Mouse (Mus musculus): ENCODE results near the gene Nmbr. TPM values are rescaled to one million over a fixed set of nuclear protein-coding genes. Genes with fewer than 3 reads are reported as not detected.

The Nmbr gene
- 1 to 10 TPM; 4.8 to 5.9 TPM for total RNA-seq (2021)

DNA sequence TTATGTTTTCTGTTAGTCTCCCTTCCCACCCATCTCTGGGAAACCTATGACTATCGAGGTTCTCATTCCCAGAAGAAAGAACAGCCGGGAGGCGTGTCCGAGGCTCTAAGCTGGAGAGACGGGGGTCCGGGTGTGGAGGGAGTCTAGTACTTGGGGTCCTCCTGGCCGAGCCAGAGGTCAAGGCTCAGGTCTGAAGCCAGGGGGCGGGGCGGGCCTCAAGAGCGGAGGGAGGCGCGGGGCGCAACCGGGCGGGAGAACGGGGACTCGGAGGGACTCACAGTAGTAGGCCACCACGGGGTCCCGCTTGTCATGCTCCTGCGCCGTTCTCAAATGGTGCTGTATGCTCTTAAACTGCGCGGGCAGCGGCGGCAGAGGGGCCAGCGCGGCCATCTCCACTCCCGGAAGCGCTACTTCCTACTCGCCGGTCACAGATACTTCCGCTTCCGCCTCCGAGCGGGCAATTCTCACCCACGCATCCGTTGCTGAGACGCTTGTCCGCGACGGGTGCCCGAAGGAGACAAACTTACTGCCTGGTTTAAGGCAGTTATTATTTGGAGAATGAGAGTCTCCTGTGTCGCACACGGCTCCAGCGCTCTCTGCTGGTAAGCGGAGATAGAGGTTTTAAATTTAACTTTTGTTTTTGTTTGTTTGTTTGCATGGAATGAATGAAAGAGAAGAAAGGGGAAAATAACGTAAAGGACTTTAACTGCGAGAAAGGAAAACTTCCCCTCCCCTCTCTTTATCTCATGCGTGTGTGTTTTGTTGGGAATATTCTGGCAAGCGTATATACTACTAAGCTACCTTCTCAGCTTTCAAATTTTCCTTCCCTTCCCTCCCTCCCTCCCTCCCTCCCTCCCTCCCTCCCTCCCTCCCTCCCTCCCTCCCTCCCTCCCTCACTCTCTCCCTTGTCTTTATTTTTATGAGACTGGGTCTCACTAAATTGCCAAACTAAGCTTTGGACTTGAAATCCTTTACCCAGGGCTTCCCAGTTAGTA lies at the start of gene Nmbr, which contains the start of gene Vta1:
Nmbr (plus strand) TSS at position 520 of the 995 bp plus-strand sequence.
Vta1 (minus strand) TSS at position 489 of the 995 bp plus-strand sequence.
- peak; percentile 98 for DNase-seq
- intact Hi-C loops (cut with DNase I), result loop anchor here (5.0 to 10.0 kb wide), 2 partner anchors 253 to 301 kb away; no protein-coding TSS in a partner anchor

GRCm38 (mm10) chr10:14660875-14661274 lies 44.5 kb upstream of the Nmbr start:
- intact Hi-C loops (cut with DNase I), result no loop called here
- no peak for DNase-seq

DNA sequence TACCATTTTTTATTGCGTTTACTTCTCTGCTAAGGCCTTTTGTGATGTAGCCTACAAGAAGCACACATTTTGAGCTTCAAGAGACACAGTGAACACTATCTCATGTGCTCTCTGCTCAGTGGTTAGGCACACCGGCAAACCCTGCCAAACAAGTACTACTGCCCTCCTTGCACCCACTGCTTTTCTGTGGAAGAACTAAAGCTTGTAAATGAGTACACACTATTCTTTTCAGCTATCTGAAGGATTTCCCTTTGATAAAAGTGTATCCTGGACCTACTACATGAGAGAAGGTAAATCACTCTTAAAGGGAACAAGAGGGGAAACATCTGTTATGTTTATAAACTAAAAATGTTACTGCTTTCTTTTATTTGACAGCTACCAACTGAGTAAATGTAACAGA lies 39.2 kb upstream of the Nmbr start:
- intact Hi-C loops (cut with DNase I), result no loop called here
- DNase-seq, result no peak

GRCm38 (mm10) chr10:14685663-14686062 lies 19.7 kb upstream of the Nmbr start:
- intact Hi-C loops (cut with DNase I), result no loop called here

GRCm38 (mm10) chr10:14688785-14689442 lies 16.5 kb upstream of the Nmbr start:
- intact Hi-C loops (cut with DNase I), result no loop called here
- DNase-seq, result no peak

More at GRCm38 (mm10) chr10:14685663-14686062, 19.7 kb upstream of the Nmbr start:
- no peak for DNase-seq

DNA sequence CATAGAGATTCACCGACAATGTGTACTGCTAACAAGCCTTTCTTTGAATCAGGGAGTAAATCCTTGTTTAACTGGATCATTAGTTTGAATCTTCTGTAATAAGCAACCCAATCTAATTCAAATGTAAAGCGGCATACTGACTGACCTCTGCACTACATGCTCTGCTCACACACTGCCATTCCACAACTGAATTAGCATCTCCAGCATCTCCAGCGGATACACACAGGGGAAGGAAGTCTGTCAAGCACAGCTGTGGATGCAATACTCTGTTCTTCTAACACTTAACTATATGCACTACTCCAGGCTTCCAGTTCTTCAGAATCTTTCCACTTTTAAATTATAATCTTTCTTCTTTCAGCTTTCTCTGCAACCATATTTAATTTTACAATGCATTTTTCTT lies 15.0 kb upstream of the Nmbr start:
- intact Hi-C loops (cut with DNase I), result no loop called here
- no peak for DNase-seq

DNA sequence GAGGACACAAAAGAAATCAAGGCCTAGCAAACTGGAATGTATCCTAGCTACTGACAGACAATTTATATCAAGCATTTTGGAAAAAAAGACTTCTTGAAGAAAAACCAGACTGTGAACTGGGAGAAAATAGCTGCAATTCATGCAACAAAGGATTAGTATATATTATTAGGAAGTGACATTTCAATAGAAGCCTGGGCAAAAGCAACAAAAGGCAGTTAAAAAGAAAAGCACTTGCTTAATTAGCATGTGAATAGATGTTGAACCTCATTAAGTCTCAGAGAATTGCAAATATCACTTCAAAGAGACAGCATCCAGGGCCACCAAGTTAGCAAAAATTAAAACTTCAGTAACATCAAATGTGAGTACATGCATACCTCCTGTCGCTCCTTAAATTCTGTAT lies 2.2 kb upstream of the Nmbr start:
- intact Hi-C loops (cut with DNase I), result loop anchor here (10.0 kb wide), 1 partner anchor 298 kb away; no protein-coding TSS in a partner anchor
- DNase-seq, result no peak

DNA sequence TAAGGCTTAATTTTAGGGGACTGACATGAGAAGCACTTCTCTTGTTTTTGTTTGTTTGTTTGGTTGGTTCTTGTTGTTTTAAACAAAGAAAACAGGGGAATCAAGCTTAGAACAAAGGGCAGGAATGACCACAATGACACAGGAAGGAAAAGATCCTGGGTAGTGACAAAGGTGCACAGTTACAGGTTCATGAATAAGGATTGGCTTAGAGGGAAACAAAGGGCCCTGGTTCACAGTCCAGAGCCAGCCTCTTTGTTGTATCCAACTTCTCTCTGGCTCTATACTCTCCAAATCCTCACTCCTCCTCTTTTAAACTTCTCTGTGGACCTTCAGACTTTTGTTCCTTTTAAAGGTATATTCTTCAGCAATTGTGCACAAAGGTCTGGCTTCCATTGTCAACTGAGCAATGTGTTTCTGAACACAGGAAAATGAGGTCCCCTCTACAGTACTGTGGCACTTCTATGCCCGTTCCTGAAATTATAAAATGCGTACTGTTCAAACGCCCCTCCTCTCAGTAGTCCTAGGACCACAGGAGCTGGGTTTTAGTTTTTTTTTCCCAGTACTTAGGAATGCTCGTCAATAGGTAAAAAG lies 1.5 kb upstream of the Nmbr start:
- no peak for DNase-seq
- intact Hi-C loops (cut with DNase I), result loop anchor here (10.0 kb wide), 1 partner anchor 299 kb away; no protein-coding TSS in a partner anchor

DNA sequence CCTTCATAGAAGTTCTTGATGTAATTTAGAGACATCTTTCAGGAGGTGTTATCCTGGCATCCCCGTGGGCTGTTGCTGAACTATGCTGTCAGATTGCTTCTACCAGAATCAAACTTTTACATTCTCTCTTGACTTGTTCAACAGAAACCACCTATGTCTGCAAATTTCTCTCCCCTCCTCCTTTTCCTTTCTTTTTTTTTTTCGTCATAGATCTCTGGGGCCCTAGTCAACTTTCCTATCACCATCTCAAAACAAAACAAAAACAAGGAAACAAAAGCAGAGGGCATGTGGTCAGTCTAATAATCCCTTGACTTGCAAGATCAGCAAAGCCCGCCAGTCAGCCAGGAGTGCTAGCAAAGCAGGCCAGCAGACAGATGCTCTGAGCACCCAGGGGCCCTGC lies 12.7 kb downstream of the Nmbr start, which contains the start of gene Gje1:
Gje1 (minus strand) TSS at position 101 of the 400 bp plus-strand sequence.
- intact Hi-C loops (cut with DNase I), result no loop called here
- DNase-seq, result no peak

DNA sequence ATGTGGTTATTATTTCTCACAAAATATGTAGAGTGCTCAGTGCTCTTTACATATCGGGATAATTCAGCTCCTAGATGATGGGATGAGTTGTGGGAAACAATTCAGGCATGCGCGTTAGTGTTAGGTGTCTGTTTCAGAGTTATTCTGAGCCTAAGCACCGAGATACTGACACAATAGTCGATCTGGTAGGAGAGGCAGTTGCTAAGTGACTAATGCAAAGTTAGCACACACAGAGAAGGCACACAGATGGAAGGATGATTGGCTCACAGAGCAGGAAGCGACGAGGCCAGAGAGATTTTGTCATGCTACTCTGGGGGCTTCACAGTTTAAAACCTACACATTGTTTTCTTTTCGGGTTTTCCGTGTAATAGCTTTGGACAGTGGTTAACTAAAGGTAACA lies 20.3 kb downstream of the Nmbr start:
- intact Hi-C loops (cut with DNase I), result no loop called here
- DNase-seq, result no peak

GRCm38 (mm10) chr10:14734285-14734684 lies 28.9 kb downstream of the Nmbr start:
- intact Hi-C loops (cut with DNase I), result no loop called here

DNA sequence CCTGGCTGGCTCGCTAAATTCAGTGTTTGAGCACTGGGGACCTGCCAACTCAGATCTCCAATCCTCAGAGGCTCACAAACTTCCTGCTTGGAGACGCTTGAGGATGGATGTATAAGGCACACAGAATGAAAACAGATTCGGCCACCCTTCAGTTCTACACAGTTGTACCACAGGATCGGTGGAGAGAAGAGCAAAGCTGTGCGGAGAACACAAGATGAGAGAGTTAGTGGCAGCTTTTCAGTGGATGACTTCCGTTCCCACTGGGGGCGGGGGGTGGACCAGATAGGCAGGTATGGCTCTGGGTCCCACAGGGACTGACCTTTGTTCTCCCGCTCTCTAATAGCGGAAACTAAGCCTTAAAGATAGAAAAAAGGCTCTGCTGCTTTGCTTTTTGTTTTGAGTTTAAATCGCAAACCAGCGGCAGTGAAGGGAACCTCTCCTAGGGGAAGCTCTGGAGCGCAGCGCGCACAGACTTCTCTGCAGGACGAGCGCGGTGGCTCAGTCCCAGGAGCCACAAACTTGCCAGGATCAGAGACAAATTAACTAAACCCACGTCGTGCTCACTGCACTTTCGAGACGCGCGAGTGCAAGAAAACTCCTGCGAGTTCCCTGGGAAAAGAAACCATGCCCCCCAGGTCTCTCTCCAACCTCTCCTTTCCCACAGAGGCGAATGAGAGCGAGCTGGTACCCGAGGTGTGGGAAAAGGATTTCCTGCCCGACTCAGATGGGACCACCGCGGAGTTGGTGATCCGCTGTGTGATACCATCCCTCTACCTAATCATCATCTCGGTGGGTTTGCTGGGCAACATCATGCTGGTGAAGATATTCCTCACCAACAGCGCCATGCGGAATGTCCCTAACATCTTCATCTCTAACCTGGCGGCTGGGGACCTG lies 54.5 kb downstream of the Nmbr start:
- peak; percentile 1 for DNase-seq
- intact Hi-C loops (cut with DNase I), result no loop called here

More at GRCm38 (mm10) chr10:14734285-14734684, 28.9 kb downstream of the Nmbr start:
- peak; percentile 10 for DNase-seq

GRCm38 (mm10) chr10:14760618-14761017 lies 55.2 kb downstream of the Nmbr start:
- intact Hi-C loops (cut with DNase I), result no loop called here
- DNase-seq, result no peak

DNA sequence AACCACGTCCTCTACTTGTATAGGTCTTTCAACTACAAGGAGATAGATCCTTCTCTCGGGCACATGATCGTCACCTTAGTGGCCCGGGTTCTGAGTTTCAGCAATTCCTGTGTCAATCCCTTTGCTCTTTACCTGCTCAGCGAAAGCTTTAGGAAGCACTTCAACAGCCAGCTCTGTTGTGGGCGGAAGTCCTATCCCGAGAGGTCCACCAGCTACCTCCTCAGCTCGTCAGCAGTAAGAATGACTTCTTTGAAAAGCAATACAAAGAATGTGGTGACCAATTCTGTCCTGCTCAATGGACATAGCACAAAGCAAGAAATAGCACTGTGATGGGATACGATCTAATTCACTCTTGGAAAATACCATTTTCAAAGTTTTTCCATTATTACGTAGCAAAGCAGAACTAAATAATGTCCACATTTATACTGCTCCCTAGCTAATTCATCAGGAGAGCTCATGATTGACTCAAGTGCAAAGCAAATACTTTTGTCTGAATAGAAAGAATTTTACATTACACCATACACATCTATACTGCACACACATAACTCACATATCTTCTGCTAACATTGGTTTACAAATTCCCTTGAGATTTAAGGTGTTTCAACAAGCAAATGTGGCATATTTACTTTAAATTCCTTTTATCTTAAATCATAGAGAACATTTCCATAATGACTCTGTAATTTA lies 65.0 kb downstream of the Nmbr start:
- DNase-seq, result no peak
- intact Hi-C loops (cut with DNase I), result no loop called here

DNA sequence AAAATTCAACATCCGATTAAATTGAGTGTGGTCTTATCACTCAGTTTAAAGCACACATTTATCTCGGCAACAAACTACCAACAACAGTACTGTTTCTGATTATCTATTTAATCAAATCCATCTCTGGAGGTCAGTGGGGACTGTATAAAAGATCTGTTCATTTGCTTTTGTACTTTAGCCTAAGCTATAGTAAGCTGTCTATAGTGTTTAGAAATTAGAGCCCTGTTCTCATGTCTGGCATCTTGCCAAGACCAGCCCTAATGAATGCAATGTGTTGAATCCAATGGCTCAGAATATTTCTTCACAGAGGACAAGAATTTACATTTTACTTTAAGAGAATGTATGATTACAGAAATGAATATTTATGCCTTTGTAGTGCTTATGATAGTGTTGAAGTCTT lies 69.1 kb downstream of the Nmbr start:
- DNase-seq, result peak; percentile 2
- intact Hi-C loops (cut with DNase I), result no loop called here

DNA sequence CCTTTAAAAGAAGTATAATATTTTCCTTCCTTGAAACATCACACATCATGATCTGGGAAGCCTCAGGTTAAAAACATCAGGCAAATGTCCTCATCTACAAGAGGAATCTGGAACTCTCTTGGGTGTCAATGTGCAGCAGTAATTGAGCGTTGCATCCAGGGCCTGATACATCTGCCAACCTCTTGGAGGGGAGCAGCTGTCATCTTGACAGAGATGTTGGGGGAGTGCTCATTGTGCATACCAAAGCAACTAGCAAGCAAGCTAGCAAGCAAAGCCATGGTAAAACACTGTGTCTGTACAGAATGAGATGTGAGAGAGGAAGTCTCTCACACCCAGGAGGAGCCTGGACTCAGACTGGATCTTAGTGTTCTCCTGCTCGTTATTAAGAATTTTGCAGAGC lies 84.6 kb downstream of the Nmbr start:
- intact Hi-C loops (cut with DNase I), result no loop called here
- peak; percentile 8 for DNase-seq

- intact Hi-C loops (cut with DNase I), result no loop called here
- no peak for DNase-seq
These were observed 111.6 kb downstream of the Nmbr start for GRCm38 (mm10) chr10:14816970-14817369.
